Mouse (Mus musculus) hindbrain, embryonic 15.5 days (tissue): Measurements from ENCODE around the gene Mfn2. TPM values are rescaled to one million over a fixed set of nuclear protein-coding genes. Genes with fewer than 3 reads are reported as not detected.

Experiments
- ATAC-seq: fragments of 200-750 bp; cut with Nextera tagmentation; 2 replicates; pipeline ENCODE4 v1.8.0; 2017; ENCODE audit warnings: low read depth, moderate number of reproducible peaks, moderate TSS enrichment; ENCODE audit not compliant: low FRiP score
- H3K27ac ChIP-seq: fragments of 300-500 bp; sonication (generic); replicated peaks from 2 replicates; pipeline ENCODE4 v1.5.1; 2015; ENCODE audit warnings: mild to moderate bottlenecking, inconsistent platforms
- H3K27me3 ChIP-seq: fragments of 300-500 bp; sonication (generic); 2 replicates; pipeline ENCODE4 v1.6.1; 2015; ENCODE audit warnings: control low read depth, inconsistent platforms
- H3K36me3 ChIP-seq: fragments of 300-500 bp; sonication (generic); 2 replicates; pipeline ENCODE4 v1.6.1; 2015; ENCODE audit warnings: control low read depth, inconsistent platforms
- H3K4me1 ChIP-seq: fragments of 300-500 bp; sonication (generic); replicated peaks from 2 replicates; pipeline ENCODE4 v1.6.1; 2015; ENCODE audit warnings: control low read depth, inconsistent platforms
- H3K4me2 ChIP-seq: fragments of 300-500 bp; sonication (generic); 2 replicates; pipeline ENCODE4 v1.6.1; 2015; ENCODE audit warnings: moderate library complexity, mild to moderate bottlenecking, inconsistent platforms
- H3K4me3 ChIP-seq: fragments of 300-500 bp; sonication (generic); 2 replicates; pipeline ENCODE4 v1.5.1; 2015; ENCODE audit warnings: mild to moderate bottlenecking, inconsistent platforms
- H3K9ac ChIP-seq: fragments of 300-500 bp; sonication (generic); 2 replicates; pipeline ENCODE4 v1.6.1; 2015; ENCODE audit warnings: inconsistent platforms
- H3K9me3 ChIP-seq: fragments of 300-500 bp; sonication (generic); 2 replicates; pipeline ENCODE4 v1.6.1; 2016; ENCODE audit warnings: control low read depth, inconsistent platforms
- WGBS: fragments of 180-500 bp; shearing (Covaris S2); methylation state at CpG from one replicate; pipeline ENCODE4 v1.1.7; 2015; 5-methylcytosine and 5-hydroxymethylcytosine counted together
- polyA plus RNA-seq: library from polyadenylated mRNA; unstranded; fragments of >200 nt; fragmentation: Nextera tagmentation; extraction: Ambion mirVana; gene quantifications from 2 replicates; pipeline ENCODE4 v1.2.1, GENCODE M21; 2015

Mfn2 gene
- polyA plus RNA-seq, 1 experiment from 2014 or later: 104 TPM

DNA sequence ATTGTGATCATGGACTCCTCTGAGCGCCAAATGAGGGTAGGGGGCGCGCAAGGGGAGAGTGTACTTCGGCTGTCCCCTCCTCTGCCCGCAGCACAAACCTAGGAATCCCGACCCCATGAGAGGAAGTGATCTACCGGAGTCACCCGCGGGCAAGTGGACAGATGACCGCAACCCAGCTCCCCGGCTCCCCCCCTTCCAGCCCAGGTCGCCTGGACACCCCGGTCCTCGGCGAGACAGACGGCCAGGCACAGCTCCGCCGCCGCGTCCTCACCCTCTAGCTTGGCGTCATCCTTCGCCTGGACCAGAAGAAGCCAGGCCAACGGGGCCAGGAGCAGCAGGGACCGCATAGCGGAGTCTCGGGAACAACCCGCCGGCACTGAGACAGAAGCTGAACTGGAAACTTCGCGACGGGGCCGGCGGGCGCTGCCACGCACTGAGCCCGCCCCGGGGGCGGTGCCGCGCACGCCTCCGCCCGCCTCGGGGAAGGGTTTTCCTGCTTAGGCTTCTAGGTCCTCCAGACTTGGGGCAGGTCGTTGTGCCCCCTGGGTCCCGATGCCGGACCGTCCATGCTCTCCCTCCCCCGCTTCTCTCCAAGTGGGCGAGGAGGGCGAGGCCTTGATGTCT is 31.9 kb upstream of the Mfn2 start, which contains the start of gene Plod1:
Plod1 (minus strand) TSS at position 437 of the 624 bp plus-strand sequence.
- Histone ChIP-seq H3K9ac (peak within 1 kb of the TSS; percentile 62), H3K27ac (peak within 1 kb of the TSS; percentile 75), H3K4me3 (peak within 1 kb of the TSS; percentile 68), H3K27me3 (peaks cover 3% of the 10 kb centered on the region; the same call in 1 of the 2 replicates), H3K4me2 (peak within 1 kb of the TSS; percentile 95), H3K4me1 (peaks cover 23% of the 10 kb centered on the region), H3K36me3 (no peaks in the 10 kb centered on the region), H3K9me3 (no peaks in the 10 kb centered on the region)
- peak; percentile 43 for ATAC-seq
- WGBS: under 1% methylated on average over 47 of the region's 51 CpGs

DNA sequence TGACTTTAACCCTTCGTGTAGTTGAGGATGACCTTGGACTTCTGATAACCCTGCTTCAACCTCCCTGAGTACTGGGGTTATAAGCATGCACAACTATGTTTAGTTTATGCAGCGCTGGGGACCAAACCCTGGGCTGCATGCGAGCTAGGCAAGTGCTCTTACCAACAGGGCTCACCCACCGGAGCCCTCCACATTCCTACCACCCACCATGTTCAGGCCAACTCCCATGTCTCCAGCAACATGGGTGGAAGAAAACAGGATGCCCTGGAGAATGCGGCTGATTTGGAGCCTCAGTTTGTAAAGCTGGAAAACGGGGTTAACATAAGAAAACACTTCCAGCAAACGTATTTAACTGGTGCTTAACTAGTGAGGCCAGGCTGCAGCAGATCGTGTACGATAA is 31.4 kb upstream of the Mfn2 start:
- Histone ChIP-seq H3K36me3 (no peaks in the 10 kb centered on the region), H3K27ac (no peak overlapping the region), H3K9me3 (no peaks in the 10 kb centered on the region), H3K4me1 (peaks cover 22% of the 10 kb centered on the region), H3K27me3 (peaks cover 3% of the 10 kb centered on the region; the same call in 1 of the 2 replicates), H3K9ac (peak overlapping the region; percentile 62; the same call in 1 of the 2 replicates), H3K4me2 (peak overlapping the region; percentile 95), H3K4me3 (peak overlapping the region; percentile 68)
- WGBS: 24% methylated on average over 9 of the region's 9 CpGs
- no peak for ATAC-seq

DNA sequence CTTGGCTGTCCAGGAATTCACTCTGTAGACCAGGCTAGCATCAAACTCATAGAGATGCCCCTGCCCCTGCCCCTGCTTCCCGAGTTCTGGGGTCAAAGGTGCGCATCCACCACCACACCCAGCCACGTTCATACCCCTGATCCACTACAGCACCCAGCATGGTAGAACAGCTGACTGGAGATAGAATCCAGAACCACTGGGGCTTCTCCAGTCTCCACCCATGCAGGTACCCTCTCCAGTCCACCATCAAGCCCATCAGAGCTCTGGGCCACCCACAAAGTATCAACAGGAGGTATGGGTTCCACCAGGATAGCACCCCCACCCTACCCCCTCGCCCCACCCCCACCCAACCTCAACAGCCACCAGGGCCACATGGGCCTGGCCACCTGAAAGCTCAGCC is 30.1 kb upstream of the Mfn2 start:
- no peak overlapping the region for H3K9ac ChIP-seq
- no peaks in the 10 kb centered on the region for H3K36me3 ChIP-seq
- no peaks in the 10 kb centered on the region for H3K9me3 ChIP-seq
- H3K4me3 ChIP-seq: no peak overlapping the region
- 83% methylated on average over 4 of the region's 4 CpGs for WGBS
- peaks cover 3% of the 10 kb centered on the region; the same call in 1 of the 2 replicates for H3K27me3 ChIP-seq
- ATAC-seq: no peak
- H3K4me2 ChIP-seq: no peak overlapping the region
- H3K27ac ChIP-seq: no peak overlapping the region
- peaks cover 15% of the 10 kb centered on the region for H3K4me1 ChIP-seq

DNA sequence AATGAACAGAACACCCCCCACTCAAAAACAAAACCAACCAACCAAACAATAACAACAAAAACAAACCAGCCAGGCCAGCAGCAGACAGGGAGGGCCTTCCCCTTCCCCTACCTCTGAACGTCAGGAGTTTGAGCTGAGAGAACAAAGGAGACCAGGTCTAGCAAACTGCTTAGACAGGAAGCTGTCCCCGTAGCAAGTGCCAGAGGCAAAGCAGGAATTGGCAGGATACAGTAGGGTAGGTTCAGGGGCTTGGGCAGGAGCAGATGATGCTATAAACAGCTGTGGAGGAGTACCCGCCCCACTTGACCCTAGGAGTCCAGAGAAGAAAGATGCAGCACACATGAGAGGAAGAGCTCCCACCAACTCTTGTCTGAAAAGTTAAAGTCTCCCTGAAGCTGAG is 29.6 kb upstream of the Mfn2 start:
- Histone ChIP-seq H3K4me1 (peaks cover 15% of the 10 kb centered on the region), H3K27ac (no peak overlapping the region), H3K36me3 (no peaks in the 10 kb centered on the region), H3K27me3 (peaks cover 3% of the 10 kb centered on the region; the same call in 1 of the 2 replicates), H3K4me2 (no peak overlapping the region), H3K9me3 (no peaks in the 10 kb centered on the region), H3K4me3 (no peak overlapping the region), H3K9ac (no peak overlapping the region)
- 61% methylated on average over 3 of the region's 3 CpGs for WGBS
- ATAC-seq: no peak

DNA sequence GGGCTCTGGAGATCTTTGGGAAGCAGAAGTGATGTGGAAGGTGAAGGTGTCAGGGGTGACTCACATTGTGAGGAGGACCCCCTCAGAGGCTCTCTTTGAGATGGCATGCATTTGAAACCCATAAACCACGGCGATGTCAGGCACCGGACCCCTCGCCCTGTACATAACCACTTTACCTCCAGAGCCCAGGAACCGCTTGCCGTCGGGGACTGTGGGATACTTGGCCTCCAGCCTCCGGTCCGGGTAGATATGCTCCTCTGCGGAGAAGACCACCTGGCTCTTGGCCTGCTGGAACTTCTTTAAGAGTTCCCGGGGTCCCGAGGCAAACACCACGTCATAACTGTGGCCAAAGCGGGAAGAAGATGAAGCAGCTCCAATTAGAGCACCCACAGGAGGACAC is 26.4 kb upstream of the Mfn2 start:
- ATAC-seq: no peak
- peaks cover 4% of the 10 kb centered on the region; the same call in 1 of the 2 replicates for H3K4me1 ChIP-seq
- no peak overlapping the region for H3K9ac ChIP-seq

DNA sequence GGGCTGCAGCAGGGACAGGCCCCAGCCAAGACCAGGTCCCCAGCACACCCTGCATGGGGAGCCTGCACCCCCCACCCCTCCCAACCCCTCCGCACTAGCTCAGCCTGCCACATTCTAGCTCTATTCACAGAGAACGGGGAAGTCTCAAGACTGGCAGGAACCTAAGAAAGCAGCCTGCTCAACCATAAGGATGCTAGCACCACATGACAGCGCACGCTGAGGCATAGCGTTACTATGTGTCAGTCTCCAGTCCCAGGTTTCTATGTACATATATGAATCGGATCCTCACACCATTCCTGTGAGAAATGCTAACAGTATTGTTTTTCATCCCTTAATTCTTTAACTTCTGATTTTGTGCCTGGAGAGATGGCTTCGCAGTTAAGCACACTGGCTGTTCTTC is 24.0 kb upstream of the Mfn2 start:
- 68% methylated on average over 7 of the region's 7 CpGs for WGBS
- no peak overlapping the region for H3K4me2 ChIP-seq
- H3K4me1 ChIP-seq: 0 out of 2 replicates have a peak, but pooled peaks cover 3% of the 10 kb centered on the region
- no peaks in the 10 kb centered on the region for H3K9me3 ChIP-seq
- no peak overlapping the region for H3K9ac ChIP-seq
- H3K27me3 ChIP-seq: no peaks in the 10 kb centered on the region
- H3K36me3 ChIP-seq: no peaks in the 10 kb centered on the region
- no peak for ATAC-seq
- no peak overlapping the region for H3K27ac ChIP-seq
- H3K4me3 ChIP-seq: no peak overlapping the region

More for the DNA sequence above, 26.4 kb upstream of the Mfn2 start:
- no peak overlapping the region for H3K27ac ChIP-seq
- no peaks in the 10 kb centered on the region for H3K27me3 ChIP-seq
- no peaks in the 10 kb centered on the region for H3K9me3 ChIP-seq
- 94% methylated on average over 14 of the region's 14 CpGs for WGBS
- no peaks in the 10 kb centered on the region for H3K36me3 ChIP-seq
- no peak overlapping the region for H3K4me3 ChIP-seq
- H3K4me2 ChIP-seq: no peak overlapping the region

DNA sequence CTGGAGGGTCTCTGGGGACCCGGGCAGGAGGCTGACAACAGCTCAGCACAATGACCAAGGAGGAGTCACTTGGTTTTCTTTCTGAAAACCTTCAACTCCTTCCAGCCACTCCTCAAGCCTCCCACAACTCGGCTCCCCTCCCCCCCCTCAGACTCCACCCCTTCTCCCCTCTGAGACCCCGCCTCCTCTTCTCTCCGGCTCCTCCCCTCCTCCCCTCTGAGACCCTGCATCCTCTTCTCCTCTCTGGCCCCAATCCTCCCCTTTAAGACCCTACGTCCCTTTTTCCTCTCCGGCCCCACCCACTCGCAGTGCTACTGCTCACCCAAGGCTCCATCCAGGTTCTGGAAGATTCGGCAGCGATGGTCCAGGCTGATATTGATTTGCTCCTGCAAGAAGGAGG is 23.6 kb upstream of the Mfn2 start:
- no peaks in the 10 kb centered on the region for H3K36me3 ChIP-seq
- no peaks in the 10 kb centered on the region for H3K9me3 ChIP-seq
- H3K27ac ChIP-seq: no peak overlapping the region
- H3K9ac ChIP-seq: no peak overlapping the region
- no peaks in the 10 kb centered on the region for H3K4me1 ChIP-seq
- no peak overlapping the region for H3K4me3 ChIP-seq
- ATAC-seq: no peak
- H3K27me3 ChIP-seq: no peaks in the 10 kb centered on the region
- 14% methylated on average over 8 of the region's 9 CpGs for WGBS
- H3K4me2 ChIP-seq: no peak overlapping the region

DNA sequence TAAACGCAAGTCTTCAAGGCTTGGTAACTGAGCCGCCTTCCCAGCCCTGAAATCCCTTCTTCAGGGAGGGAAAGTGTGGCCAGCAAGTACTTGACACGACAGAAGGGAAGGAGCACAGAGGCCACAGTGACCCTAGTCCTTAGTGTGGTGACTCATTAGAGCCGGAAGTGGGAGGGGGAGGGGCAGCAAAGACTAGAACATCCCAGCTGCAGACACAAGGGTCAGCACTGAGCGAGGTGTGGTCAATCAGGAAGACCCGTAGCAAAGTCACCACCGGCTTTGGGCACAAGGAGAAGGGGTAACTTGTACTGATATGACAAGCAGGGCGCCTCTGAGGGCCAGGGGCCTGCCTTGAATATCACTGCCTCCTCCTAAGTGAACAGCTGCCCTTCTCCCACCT is 23.2 kb upstream of the Mfn2 start:
- Histone ChIP-seq H3K36me3 (no peaks in the 10 kb centered on the region), H3K27ac (no peak overlapping the region), H3K4me2 (no peak overlapping the region), H3K4me3 (no peak overlapping the region), H3K4me1 (no peaks in the 10 kb centered on the region), H3K27me3 (no peaks in the 10 kb centered on the region), H3K9me3 (no peaks in the 10 kb centered on the region), H3K9ac (no peak overlapping the region)
- 49% methylated on average over 8 of the region's 8 CpGs for WGBS
- ATAC-seq: no peak

DNA sequence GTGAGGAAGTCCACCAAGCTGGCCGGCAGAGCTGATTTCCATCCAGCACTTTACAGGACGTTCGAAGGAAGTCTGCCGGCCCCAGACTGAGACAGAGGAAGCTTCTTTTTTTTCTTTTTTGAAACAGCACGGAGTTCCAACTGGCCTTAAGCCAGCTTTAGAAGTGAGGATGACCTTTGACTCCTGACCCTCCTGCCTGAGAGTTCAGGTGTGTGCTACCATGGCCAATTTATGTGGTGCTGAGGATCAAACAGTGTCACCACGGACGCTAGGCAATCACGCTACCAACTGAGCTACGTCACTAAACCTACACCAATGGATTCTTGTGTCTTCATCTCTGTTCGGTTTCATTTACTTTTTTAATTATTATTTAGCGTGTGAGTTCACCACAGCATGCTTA is 17.8 kb upstream of the Mfn2 start:
- no peaks in the 10 kb centered on the region for H3K9me3 ChIP-seq
- no peaks in the 10 kb centered on the region for H3K36me3 ChIP-seq
- WGBS: 74% methylated on average over 11 of the region's 11 CpGs
- no peak for ATAC-seq
- no peak overlapping the region for H3K4me3 ChIP-seq
- H3K9ac ChIP-seq: no peak overlapping the region
- no peak overlapping the region for H3K4me2 ChIP-seq
- no peaks in the 10 kb centered on the region for H3K27me3 ChIP-seq
- H3K4me1 ChIP-seq: no peaks in the 10 kb centered on the region
- H3K27ac ChIP-seq: no peak overlapping the region

DNA sequence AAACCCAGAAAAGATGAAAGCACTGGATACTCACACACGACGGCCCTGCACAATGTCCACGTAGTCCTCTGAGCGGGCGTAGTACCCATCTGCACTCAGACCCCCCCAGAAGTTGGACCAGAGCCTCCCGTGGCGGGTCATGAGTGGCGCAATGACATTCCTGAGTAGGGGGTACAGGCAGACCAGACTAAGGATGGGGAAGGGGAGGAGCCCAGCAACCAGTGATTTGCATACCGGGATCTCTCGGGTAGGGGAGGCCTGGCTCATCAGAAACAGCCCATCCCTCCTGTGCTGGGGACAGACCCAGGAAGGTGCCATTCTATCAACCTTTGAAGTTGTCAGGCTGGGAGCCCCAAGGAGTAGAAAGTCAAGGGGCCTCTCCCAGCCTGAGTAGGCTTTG is 16.5 kb upstream of the Mfn2 start:
- no peaks in the 10 kb centered on the region for H3K27me3 ChIP-seq
- no peak overlapping the region for H3K4me3 ChIP-seq
- H3K9ac ChIP-seq: no peak overlapping the region
- no peaks in the 10 kb centered on the region for H3K4me1 ChIP-seq
- no peaks in the 10 kb centered on the region for H3K36me3 ChIP-seq
- 36% methylated on average over 10 of the region's 10 CpGs for WGBS
- no peak overlapping the region for H3K27ac ChIP-seq
- no peak for ATAC-seq
- no peaks in the 10 kb centered on the region for H3K9me3 ChIP-seq
- H3K4me2 ChIP-seq: no peak overlapping the region

DNA sequence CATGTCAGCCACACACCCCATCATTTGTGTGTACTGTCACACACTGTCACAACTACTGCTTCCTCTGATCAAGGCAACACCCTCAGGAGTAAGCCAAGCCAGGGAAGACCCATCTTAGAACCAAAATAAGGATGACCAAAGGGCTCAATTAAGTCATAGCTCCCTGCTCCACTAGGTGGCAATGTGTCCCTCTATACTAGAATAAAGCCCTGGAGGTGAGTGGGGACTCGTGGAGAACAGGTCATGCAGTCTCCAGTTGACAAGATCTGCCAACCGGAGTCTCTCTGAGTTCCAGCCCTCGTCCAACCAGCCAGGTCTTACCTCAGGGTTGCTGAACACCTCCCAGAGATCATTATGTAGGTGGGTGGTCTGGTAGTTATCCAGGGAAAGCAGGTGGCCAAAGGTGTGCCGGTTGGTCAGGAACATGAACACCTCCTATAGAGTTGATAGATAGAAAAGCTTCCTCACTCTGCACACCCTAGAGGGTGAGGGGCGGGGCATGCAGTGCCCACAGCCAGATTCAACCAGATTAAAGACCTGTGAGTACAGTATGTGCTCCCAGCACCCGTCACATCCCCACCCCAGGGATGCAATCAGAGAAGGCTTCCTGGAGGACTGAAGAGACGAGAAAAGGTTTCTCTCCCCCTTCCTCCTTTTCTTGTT is 14.1 kb upstream of the Mfn2 start:
- Histone ChIP-seq H3K9ac (no peak overlapping the region), H3K27ac (no peak overlapping the region), H3K4me3 (no peak overlapping the region), H3K4me1 (no peaks in the 10 kb centered on the region), H3K9me3 (no peaks in the 10 kb centered on the region), H3K27me3 (no peaks in the 10 kb centered on the region), H3K4me2 (no peak overlapping the region), H3K36me3 (no peaks in the 10 kb centered on the region)
- ATAC-seq: no peak
- 57% methylated on average over 7 of the region's 7 CpGs for WGBS

DNA sequence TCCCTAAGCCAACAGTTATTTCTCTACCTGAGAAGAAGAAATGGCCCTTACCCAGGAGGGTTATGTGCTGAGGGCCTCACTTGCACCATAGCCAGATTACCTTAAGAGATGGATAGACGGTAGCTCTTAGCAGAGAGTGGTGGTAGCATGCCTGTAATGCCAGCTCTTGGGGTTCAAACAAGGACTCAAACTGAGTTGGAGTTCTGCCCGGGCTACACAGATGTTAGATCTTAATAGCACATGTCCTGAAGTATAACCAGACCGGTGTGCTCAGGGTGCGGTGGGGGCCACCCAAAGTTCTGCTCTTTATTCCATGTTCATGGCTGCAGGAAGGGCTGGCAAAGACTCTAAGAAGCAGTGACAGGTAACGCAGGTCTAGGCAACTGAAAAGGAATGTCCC is 5.0 kb upstream of the Mfn2 start:
- Histone ChIP-seq H3K4me3 (no peak overlapping the region), H3K27ac (no peak overlapping the region), H3K4me2 (no peak overlapping the region), H3K36me3 (no peaks in the 10 kb centered on the region), H3K4me1 (peaks cover 5% of the 10 kb centered on the region), H3K27me3 (no peaks in the 10 kb centered on the region), H3K9me3 (no peaks in the 10 kb centered on the region), H3K9ac (no peak overlapping the region)
- no peak for ATAC-seq
- WGBS: 93% methylated on average over 5 of the region's 5 CpGs
